Mouse (Mus musculus): Measurements from ENCODE around the gene Srcap.
"Not testable (repeated sequence)": the region's sequence is repeated elsewhere in the genome, so short reads cannot be mapped to it uniquely, and the experiment has no call there.

Gene Srcap

DNA sequence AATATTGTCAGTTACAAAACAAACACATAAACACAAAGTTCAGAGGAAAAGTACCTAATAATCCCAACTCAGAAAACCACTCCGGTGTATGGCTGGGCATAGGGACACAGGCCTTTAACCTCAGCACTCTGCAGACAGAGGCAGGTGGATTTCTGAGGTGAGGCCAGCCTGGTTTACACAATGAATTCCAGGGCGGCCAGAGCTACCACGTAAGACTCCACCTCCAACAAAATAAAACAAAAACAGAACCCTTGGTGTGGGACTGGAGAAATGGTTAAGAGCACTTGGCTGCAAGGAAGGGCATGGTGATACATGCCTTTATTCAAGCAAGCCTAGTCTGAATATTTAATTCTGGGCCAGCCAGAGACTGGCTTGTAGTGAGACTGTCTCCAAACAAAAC is 19.9 kb upstream of the Srcap start:
- DNase-seq (ENCODE audit: low spot score): no peak

DNA sequence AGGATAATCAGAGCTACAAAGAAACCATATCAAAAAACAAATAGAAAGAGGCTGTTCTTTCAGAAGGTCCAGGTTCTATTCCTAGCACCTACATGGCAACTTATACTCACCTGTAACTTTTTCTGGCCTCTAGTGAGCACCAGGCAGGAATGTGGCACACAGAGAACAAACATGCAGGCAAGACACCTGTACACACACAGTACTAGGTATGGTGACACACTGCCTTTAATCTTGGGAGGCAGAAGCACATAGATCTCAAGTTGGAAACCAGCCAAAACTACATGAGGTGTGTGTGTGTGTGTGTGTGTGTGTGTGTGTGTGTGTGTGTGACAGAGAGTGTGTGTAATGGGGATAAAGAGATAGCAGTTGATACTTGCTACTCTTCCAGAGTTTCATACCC is 17.1 kb upstream of the Srcap start:
- no peak for DNase-seq (ENCODE audit: low spot score)

DNA sequence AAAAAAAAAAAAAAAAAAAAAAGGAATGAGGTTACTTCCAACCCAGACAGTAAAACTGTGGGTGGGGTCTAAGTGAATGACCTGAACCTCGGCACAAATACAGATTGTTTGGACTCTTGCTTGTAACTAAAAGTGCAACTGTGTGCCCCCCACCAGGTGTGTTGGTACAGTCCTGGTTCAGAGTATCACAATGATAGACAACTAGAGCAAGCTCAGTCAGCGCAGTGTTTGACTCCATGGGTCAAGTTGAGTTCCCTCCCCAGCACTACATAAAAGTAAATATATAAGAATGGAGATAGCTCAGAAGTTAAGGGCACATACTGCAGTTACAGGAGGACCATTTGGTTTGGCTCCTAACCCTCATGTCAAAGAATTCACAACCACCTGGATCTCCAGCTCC is 14.4 kb upstream of the Srcap start:
- DNase-seq (ENCODE audit: low spot score): no peak

DNA sequence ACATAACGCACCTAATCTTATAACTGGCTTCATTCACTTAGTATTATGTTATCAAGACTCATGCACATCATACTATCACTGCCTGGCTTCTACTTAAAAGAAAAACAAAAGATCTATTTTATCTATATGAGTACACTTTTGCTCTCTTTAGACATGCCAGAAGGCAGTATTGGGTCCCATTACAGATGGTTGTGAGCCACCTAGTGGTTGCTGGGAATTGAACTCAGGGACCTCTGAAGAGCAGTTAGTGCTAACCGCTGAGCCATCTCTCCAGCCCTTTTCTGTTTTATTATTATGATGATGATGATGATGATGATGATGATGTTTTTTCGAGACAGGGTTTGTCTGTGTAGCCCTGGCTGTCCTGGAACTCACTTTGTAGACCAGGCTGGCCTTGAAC is 13.4 kb upstream of the Srcap start:
- DNase-seq (ENCODE audit: low spot score): no peak

DNA sequence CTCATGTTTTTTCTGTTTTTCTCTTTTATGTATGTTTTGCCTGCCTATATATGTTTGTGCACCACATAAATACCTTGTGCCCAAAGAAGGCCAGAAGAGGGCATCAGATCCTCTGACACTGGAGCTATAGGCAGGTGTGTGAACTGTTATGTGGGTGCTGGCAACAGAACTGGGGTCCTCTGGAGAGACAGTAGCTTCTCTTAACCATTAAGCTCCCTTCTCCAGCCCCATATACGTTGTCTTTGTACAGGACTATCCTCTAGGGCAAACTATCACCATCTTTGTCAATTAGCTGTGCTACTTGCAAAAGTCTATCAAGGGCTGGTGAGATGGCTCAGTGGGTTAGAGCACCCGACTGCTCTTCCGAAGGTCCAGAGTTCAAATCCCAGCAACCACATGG is 3.5 kb upstream of the Srcap start:
- no peak for DNase-seq (ENCODE audit: low spot score)

DNA sequence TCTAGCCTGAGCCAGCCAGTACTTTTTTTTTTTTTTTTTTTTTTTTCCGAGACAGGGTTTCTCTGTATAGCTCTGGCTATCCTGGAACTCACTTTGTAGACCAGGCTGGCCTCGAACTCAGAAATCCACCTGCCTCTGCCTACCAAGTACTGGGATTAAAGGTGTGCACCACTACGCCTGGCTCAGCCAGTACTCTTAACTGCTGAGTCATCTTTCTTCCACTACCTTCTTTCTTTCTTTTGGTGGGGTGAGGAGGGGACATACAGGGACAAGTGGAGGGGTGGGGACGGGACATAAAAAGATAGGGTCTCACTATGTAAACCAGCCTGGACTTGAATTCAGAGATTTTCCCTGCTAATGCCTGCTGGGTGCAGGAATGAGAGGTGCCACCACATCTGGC is 2.0 kb upstream of the Srcap start:
- not testable (repeated sequence) for DNase-seq (ENCODE audit: low spot score)

DNA sequence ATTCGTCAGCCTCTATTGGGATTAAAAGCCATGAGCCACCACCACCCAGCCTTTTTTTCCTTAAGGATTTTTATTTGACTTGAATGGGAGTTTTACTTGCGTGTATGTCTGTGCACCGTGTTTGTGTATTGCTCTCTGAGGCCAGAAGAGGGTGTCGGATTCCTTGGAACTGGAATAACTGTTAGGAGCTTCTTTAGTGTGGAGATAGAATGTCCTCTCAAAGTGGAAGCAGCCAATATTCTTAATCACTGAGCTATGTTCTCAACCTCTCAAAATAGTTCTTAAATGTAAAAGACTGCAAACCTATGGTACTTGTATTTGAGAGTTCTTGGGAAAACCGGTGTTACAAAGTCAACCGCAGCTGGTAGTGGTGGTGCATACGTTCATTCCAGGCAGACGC is 542 bp upstream of the Srcap start:
- no peak for DNase-seq (ENCODE audit: low spot score)

DNA sequence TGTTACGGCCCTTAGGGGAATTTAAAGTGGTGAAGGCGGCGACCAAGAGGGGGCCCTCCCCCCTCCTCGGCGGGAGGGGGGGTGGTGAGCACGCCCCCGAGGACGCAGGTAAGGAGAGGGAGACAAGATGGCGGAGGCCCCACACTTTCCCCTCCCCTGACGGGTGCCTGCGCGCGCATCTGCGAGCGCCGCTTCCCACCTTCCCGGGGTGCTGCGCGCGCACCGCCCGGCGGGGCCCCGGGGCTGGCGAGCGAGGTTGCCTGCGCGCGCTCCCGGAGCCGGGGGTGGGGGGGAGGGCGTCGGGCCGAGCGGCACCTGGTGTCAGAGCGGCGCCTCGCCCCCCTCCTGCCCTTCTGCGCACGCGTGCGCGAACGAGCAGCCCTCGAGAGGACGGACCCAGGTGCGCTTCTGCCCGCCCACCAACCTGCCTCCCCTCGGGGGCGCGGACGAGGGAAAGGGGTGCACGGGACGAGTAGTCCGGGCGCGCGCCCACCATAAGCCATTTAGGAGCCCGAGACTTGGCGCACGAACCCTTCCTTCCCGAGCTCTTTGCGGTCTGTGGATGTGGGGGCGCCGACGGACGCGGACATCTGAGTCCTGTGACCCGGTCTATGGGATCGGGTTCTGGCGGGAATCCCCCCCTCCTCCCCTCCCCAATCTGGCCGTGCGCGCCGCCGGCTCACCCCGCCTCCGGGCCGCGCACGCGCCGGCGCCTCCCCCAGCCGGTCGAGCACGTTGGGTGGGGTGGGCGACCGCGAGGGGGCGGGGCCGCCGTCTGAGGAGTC is 640 bp downstream of the Srcap start:
- peak; percentile 62 for DNase-seq (ENCODE audit: low spot score)

DNA sequence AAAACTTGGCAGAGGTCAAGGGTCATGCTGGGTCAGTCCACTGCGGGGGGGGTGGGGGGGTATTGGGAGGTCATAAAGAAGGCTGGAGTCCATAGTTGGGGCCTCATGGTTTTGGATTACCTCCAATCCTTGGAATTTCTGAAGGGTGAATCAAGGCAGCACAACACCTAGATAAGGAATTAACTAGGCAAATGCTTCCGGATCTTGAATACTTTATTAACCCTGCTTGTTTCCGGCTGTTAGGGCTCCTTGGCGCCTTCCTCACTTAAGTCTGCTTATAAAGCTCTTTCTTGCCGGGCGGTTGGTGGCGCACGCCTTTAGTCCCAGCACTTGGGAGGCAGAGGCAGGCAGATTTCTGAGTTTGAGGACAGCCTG is 1.2 kb downstream of the Srcap start:
- peak; percentile 10 for DNase-seq (ENCODE audit: low spot score)

DNA sequence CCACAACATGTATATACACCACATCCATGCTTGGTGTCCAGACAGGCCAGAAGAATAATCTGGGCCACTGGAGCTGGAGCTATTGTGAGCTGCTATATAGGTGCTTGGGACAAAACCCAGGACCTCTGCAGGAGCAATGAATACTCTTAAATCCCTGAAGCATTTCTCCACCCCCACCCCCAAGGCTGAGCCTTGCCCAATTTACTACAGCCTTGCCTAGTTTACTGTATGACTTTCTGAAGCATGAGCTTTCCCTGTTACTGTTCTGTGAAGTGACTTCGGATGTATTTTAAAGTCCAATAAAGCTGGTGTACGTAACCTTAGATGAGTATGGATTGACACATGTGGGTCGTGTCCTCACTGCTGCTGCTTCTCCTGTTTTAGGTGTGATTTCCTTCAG is 2.0 kb downstream of the Srcap start:
- DNase-seq (ENCODE audit: low spot score): no peak

DNA sequence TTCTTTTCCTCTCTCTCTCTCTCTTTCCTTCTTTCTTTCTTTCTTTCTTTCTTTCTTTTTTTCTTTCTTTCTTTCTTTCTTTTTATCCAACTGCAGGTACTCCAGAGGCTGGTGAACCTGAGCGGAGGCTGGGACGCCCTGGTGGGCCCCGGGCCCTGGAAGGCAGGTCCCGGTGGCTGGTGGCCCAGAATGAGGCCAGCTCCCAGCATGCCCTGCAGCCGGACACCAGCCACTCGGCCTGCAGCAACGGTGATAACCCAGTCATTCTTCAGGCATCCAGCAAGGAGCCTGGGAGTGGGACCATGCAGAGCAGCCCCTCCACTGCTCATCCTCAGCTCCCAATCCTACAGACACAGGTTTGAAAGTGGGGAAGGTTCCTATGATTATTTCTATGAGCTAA is 4.1 kb downstream of the Srcap start:
- no peak for DNase-seq (ENCODE audit: low spot score)

DNA sequence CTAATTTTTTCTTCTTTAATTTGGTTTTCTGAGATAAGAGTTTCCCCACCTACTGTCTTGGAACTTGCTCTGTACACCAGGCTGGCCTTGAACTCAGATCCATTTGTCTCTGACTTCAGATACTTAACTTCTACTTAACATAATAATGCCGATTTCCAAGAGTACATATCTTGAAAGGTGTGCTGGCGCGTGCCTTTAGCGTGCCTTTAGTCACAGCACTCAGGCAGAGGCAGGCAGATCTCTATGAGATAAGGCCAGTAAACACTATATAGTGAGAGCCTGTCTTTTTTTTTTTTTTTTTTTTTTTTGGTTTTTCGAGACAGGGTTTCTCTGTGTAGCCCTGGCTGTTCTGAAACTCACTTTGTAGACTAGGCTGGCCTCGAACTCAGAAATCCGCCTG is 4.6 kb downstream of the Srcap start:
- no peak for DNase-seq (ENCODE audit: low spot score)

DNA sequence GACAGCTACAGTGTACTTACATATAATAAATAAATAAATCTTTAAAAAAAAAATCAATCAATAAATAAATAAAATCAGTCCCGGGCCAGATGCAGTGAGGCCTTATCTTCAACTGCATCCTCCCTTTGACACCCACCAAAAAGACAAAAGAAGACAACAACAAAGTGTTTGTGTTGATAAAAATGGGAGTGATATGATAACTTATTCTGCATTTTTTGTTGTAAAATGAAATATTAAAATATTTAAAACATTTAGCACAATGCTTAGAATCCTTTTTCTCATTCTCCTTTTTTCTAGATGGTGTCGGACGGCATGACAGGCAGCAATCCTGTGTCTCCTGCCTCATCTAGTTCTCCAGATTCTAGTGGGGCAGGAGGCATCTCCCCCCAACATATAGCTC is 7.5 kb downstream of the Srcap start, which contains the start of gene Gm42715:
Gene Gm42715, plus strand, starts transcription at position 301 of the 400 bp plus-strand sequence.
- no peak for DNase-seq (ENCODE audit: low spot score)

DNA sequence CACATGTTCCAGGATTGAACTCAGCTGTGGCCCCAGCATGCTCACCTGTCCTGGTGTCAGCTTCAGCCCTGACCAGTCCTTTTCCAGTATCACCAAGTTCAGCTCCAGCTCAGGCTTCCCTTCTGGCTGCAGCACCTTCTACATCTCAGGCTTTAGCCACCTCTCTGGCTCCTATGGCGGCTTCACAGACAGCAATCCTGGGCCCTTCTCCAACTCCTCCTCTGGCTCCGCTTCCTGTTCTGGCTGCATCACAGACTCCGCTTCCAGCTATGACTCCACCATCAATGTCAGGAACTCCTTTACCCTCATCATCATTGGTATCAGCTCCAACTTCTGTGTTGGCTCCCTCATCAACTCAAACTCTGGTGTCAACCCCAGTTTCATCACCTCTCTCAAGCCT is 29.9 kb downstream of the Srcap start:
- DNase-seq (ENCODE audit: low spot score): no peak

DNA sequence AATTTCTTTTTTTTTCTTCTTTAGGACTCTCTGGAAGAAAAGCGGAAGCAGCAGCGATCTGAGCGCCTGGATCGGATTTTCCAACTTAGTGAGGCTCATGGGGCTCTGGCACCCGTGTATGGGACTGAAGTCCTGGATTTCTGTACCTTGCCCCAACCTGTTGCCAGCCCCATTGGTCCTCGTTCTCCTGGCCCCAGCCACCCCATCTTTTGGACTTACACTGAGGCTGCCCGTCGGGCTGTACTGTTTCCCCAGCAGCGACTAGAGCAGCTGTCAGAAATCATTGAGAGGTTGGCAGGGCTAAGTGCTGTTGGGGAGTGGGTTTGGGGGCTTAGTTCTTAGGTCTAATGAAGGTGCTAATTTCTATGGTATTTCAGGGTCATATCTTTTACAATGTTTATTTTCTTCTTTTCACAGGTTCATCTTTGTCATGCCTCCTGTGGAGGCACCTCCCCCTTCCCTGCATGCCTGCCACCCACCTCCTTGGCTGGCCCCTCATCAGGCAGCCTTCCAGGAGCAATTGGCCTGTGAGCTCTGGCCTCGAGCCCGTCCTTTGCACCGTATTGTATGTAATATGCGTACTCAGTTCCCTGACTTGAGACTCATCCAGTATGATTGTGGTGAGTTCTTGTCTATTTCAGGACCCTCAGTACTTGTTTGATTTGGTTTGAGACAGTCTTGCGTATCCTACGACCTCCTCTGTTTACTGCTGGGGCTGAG is 37.5 kb downstream of the Srcap start:
- DNase-seq (ENCODE audit: low spot score): no peak

DNA sequence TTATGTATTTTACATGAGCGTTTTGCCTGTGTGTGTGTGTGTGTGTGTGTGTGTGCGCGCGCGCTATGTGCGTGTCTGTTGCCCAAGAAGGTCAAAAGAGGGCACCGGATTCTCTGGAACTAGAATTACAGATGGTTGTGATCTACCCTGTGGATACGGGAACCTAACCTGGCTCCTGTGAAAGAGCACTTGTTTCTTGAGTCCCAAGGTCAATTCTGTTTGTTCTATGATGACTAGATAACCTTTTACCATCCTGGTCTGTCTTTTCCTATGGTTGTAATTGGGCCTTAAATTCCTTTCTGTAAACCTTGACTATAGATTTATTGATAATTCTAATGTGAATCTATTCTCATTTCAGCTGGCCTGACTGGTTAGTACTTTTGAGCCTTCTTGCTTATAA is 39.8 kb downstream of the Srcap start:
- no peak for DNase-seq (ENCODE audit: low spot score)

DNA sequence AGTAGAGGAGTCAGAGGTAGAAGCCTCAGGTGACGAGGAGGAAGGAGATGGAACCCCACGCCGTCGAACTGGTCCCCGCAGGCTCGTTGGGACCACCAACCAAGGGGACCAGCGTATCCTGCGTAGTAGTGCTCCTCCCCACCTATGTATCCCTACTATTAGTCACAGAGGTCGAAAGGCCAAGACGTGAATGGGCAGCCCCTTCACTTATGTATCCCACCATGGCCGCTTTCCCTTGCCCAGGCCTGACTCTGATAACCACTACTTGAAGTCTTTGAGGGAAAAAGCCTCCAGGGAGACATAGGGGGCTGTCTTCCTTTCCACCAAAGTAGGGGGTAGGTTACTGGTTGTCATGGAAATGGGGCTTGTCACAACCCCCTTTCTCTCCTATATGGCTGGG is 48.8 kb downstream of the Srcap start:
- DNase-seq (ENCODE audit: low spot score): no peak

DNA sequence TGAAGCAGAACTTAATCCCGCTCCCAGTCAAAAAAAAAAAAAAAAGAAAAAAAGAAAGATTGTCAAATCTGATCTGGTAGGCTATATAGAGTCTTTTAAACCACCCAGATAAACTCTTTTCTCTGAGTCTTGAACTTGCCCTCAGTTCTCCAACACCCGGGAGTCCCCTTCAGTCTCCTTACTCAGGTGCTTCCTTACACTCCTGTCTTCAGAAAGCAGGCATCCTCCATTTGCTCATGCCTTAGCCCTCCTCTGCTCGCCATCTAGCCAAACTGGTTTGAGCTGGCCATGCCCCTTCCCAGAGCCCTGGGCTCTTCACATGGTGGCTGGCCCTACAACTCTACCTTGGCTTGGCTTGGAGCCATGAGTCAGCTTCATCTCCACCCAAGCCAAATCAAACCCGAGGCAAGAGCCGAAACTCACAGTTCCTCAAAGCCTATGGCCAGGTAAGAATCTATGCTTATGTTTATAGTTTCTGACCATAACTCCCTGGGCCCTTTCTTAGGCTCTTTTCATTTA is 49.6 kb downstream of the Srcap start, which contains the start of gene Tmem265:
Gene Tmem265, plus strand, starts transcription at position 51 of the 519 bp plus-strand sequence.
- no peak for DNase-seq (ENCODE audit: low spot score)

DNA sequence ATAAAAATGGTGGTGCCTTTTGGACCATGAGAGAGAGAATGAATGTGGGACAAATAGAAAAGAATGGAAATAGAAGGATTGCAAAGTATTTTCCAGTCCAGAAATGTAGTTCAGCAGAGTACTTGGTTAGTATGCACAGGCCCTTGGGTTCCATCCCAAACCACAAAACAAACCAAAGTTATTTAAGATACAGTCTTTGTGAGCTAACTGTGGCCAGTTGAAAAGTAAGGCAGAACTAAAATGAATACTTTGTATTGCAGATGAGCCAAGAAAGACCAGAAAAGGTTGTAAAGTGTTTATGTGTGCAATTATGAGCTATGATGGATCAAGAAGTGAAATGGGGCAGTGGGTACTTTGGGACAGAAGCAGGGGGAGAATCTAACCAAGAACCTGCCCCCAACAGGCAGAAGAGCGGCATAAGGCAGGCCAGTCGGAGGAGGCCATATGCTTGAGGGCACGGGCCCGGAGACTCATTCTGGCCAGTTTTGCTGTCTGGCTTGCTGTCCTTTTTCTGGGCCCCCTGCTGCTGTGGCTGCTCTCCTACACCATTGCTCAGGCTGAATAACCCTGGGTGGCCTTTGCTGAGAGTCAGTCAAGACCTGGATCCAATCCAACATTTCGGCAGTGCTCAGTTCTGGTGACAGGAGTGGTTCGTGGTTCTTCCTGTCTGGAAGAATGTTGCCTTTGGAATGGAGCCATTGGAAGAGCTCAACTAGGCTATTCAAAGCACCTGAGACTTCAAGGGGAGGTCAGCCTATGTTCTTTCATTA is 52.8 kb downstream of the Srcap start:
- DNase-seq (ENCODE audit: low spot score): no peak

DNA sequence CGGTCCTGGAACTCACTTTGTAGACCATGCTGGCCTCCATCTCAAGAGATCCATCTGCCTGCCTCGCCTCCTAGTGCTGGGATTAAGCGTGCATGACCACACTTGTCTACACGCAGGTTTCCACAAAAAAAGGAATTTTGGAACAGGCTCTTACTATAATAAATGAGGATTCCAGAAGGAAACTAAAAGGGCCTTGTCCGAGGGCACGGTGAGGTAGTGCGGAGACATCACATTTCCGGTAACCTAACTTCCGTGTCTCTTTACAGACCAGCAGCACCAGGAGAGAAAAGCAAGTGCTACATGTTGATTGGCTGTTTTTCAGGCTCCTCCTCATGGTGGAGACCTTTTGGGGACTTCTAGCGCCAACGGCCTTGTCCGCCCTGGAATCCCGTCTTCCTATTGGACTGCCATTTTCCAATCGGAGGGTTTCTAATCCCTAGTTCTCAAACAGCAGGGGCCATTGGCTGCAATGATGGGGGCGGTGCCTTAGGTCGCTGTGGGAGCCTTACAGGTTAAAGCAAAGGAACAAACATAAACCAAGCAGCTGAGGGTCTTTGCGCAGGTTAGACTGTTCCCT is 61.2 kb downstream of the Srcap start, which contains the start of gene Phkg2:
Gene Phkg2, plus strand, starts transcription at position 446 of the 577 bp plus-strand sequence.
- peak; percentile 63 for DNase-seq (ENCODE audit: low spot score)

DNA sequence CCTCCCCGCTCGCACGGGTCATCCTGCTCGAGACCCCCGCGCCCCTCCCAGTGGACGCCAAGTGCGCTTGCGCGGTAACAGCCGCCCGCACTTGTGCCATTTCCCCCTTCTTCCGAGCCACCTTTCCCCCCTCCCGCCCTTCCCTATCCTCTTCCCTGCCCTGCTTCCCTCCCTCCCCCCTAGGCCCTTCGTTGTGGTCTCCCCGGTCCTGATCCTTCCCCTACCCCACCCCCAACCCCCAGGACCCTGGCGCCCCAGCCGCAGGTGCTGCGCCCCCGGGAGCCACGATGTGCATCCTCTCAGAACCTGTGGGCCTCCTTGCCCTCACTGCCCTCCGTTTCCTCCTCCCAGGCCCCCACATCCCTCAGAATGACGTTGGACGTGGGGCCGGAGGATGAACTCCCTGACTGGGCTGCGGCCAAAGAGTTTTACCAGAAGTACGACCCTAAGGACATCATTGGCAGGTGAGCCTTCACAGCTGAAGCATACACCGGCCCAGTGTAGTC is 61.8 kb downstream of the Srcap start:
- no peak for DNase-seq (ENCODE audit: low spot score)

DNA sequence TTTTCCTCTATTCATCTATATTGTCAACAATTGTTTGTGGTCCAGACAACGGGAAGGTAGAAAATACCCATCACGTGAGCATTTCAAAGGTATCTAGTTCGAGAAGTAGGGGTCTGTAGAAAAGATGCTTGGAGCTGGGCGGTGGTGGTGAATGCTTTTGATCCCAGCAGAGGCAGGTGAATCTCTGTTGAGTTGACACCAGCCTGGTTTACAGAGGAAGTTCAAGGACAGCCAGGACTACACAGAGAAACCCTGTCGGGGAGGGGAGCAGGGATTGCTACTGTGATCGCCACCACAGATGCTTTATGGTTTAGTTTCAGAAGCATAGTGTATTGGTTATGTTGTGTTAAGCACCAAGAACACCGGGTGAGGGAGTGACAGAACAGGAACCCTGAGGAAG is 62.3 kb downstream of the Srcap start:
- DNase-seq (ENCODE audit: low spot score): no peak

Data from ovary, postnatal 10 days (tissue).